Mouse (Mus musculus): Measurements from ENCODE around the gene Car3. TPM values are rescaled to one million over a fixed set of nuclear protein-coding genes. Genes with fewer than 3 reads are reported as not detected.

Gene Car3
- polyA plus RNA-seq, 1 experiment from 2014 or later = 5.3 TPM

- Histone ChIP-seq H3K4me3 (ENCODE audit: low read depth, low read length) (no peak overlapping the region), H3K36me3 (ENCODE audit: control insufficient read depth, insufficient read depth, low read length) (no peaks in the 10 kb centered on the region), H3K4me2 (ENCODE audit: low read length) (no peak overlapping the region), H3K27ac (ENCODE audit: low read depth) (no peak overlapping the region), H3K9ac (ENCODE audit: low read length) (no peak overlapping the region), H3K27me3 (replicated peaks; ENCODE audit: control insufficient read depth, insufficient read depth, low read length) (no peaks in the 10 kb centered on the region), H3K9me3 (ENCODE audit: control insufficient read depth, low read length) (no peaks in the 10 kb centered on the region), H3K4me1 (replicated peaks; ENCODE audit: control insufficient read depth, insufficient read depth, low read length) (no peaks in the 10 kb centered on the region)
- ATAC-seq (replicated peaks; ENCODE audit: low FRiP score, low TSS enrichment, low read depth) = no peak
- 56% methylated on average over 1 of the region's 1 CpGs for WGBS
- DNase-seq (ENCODE audit: low spot score) = no peak
Measured at GRCm38 (mm10) chr3:14907271-14907670, 44.0 kb downstream of the Car3 start.

- ATAC-seq (replicated peaks; ENCODE audit: low FRiP score, low TSS enrichment, low read depth) (no peak), DNase-seq (ENCODE audit: low spot score) (no peak)
- Histone ChIP-seq H3K4me2 (ENCODE audit: low read length) (no peak overlapping the region), H3K4me3 (ENCODE audit: low read depth, low read length) (no peak overlapping the region), H3K9ac (ENCODE audit: low read length) (no peak overlapping the region), H3K4me1 (replicated peaks; ENCODE audit: control insufficient read depth, insufficient read depth, low read length) (no peaks in the 10 kb centered on the region), H3K36me3 (ENCODE audit: control insufficient read depth, insufficient read depth, low read length) (no peaks in the 10 kb centered on the region), H3K27ac (ENCODE audit: low read depth) (no peak overlapping the region), H3K9me3 (ENCODE audit: control insufficient read depth, low read length) (no peaks in the 10 kb centered on the region), H3K27me3 (replicated peaks; ENCODE audit: control insufficient read depth, insufficient read depth, low read length) (no peaks in the 10 kb centered on the region)
- 77% methylated on average over 4 of the region's 4 CpGs for WGBS
Measured at GRCm38 (mm10) chr3:14911992-14912582, 48.8 kb downstream of the Car3 start.

- H3K36me3 ChIP-seq (ENCODE audit: control insufficient read depth, insufficient read depth, low read length) = no peaks in the 10 kb centered on the region
- no peak overlapping the region for H3K9ac ChIP-seq (ENCODE audit: low read length)
- 59% methylated on average over 4 of the region's 4 CpGs for WGBS
- H3K27ac ChIP-seq (ENCODE audit: low read depth) = no peak overlapping the region
- H3K9me3 ChIP-seq (ENCODE audit: control insufficient read depth, low read length) = no peaks in the 10 kb centered on the region
- no peaks in the 10 kb centered on the region for H3K27me3 ChIP-seq (replicated peaks; ENCODE audit: control insufficient read depth, insufficient read depth, low read length)
- H3K4me1 ChIP-seq (replicated peaks; ENCODE audit: control insufficient read depth, insufficient read depth, low read length) = no peaks in the 10 kb centered on the region
- H3K4me2 ChIP-seq (ENCODE audit: low read length) = no peak overlapping the region
- ATAC-seq (replicated peaks; ENCODE audit: low FRiP score, low TSS enrichment, low read depth) (no peak), DNase-seq (ENCODE audit: low spot score) (no peak)
- no peak overlapping the region for H3K4me3 ChIP-seq (ENCODE audit: low read depth, low read length)
Measured at GRCm38 (mm10) chr3:14913774-14914173, 50.5 kb downstream of the Car3 start.

- H3K4me1 ChIP-seq (replicated peaks; ENCODE audit: control insufficient read depth, insufficient read depth, low read length) = no peaks in the 10 kb centered on the region
- no peak overlapping the region for H3K9ac ChIP-seq (ENCODE audit: low read length)
- 88% methylated on average over 2 of the region's 2 CpGs for WGBS
- DNase-seq (ENCODE audit: low spot score) (no peak), ATAC-seq (replicated peaks; ENCODE audit: low FRiP score, low TSS enrichment, low read depth) (no peak)
- no peak overlapping the region for H3K4me3 ChIP-seq (ENCODE audit: low read depth, low read length)
- no peak overlapping the region for H3K4me2 ChIP-seq (ENCODE audit: low read length)
- no peaks in the 10 kb centered on the region for H3K9me3 ChIP-seq (ENCODE audit: control insufficient read depth, low read length)
- H3K27ac ChIP-seq (ENCODE audit: low read depth) = no peak overlapping the region
- H3K27me3 ChIP-seq (replicated peaks; ENCODE audit: control insufficient read depth, insufficient read depth, low read length) = no peaks in the 10 kb centered on the region
- H3K36me3 ChIP-seq (ENCODE audit: control insufficient read depth, insufficient read depth, low read length) = no peaks in the 10 kb centered on the region
Measured at GRCm38 (mm10) chr3:14915355-14915754, 52.0 kb downstream of the Car3 start.

- ATAC-seq (replicated peaks; ENCODE audit: low FRiP score, low TSS enrichment, low read depth) (no peak), DNase-seq (ENCODE audit: low spot score) (no peak)
- no peaks in the 10 kb centered on the region for H3K9me3 ChIP-seq (ENCODE audit: control insufficient read depth, low read length)
- H3K4me3 ChIP-seq (ENCODE audit: low read depth, low read length) = no peak overlapping the region
- WGBS = 85% methylated on average over 2 of the region's 2 CpGs
- no peak overlapping the region for H3K27ac ChIP-seq (ENCODE audit: low read depth)
- no peak overlapping the region for H3K9ac ChIP-seq (ENCODE audit: low read length)
- no peak overlapping the region for H3K4me2 ChIP-seq (ENCODE audit: low read length)
- H3K4me1 ChIP-seq (replicated peaks; ENCODE audit: control insufficient read depth, insufficient read depth, low read length) = no peaks in the 10 kb centered on the region
- H3K27me3 ChIP-seq (replicated peaks; ENCODE audit: control insufficient read depth, insufficient read depth, low read length) = no peaks in the 10 kb centered on the region
- H3K36me3 ChIP-seq (ENCODE audit: control insufficient read depth, insufficient read depth, low read length) = no peaks in the 10 kb centered on the region
Measured at GRCm38 (mm10) chr3:14917261-14917660, 53.9 kb downstream of the Car3 start.

Other genes starting within 250 kb of the Car3 start
- gene Car13, start 221.8 kb upstream of the Car3 start, polyA plus RNA-seq (2014; fragmentation: Nextera tagmentation; extraction: Ambion mirVana) = 7.7 and 8.9 TPM in 2 replicates
- gene Car1, start 55.1 kb upstream of the Car3 start, polyA plus RNA-seq (2014; fragmentation: Nextera tagmentation; extraction: Ambion mirVana) = not detected in 2 replicates
- gene Car2, start 22.8 kb downstream of the Car3 start, polyA plus RNA-seq (2014; fragmentation: Nextera tagmentation; extraction: Ambion mirVana) = 14.5 and 18.3 TPM in 2 replicates